Mouse (Mus musculus) MEL (cell line): ENCODE measurements at regions not wholly inside any gene's neighbourhood (a gene's known extent, or its start where the extent isn't known, plus 50 kb on each side); places are given as distances from the start of the nearest gene placed in this dataset.

Source experiments
- BHLHE40 ChIP-seq: IDR thresholded peaks from 2 replicates; pipeline ENCODE4 v1.6.1; 2012; ENCODE audit warnings: low read depth, mild to moderate bottlenecking, inconsistent platforms, low read length, improper control_type of control experiment, borderline replicate concordance
- CHD1 ChIP-seq: IDR thresholded peaks from 2 replicates; pipeline ENCODE4 v1.6.1; 2012; ENCODE audit warnings: low read depth, mild to moderate bottlenecking, inconsistent platforms, low read length, improper control_type of control experiment
- CTCF ChIP-seq, 3 experiments: IDR thresholded peaks in 2 of 3; conservative IDR thresholded peaks in 1 of 3; 2 replicates each; pipeline ENCODE4 v1.5.1; 2011 to 2012; ENCODE audit warnings: low read length in 3 of 3, low read depth in 2 of 3, mild to moderate bottlenecking in 2 of 3, improper control_type of control experiment in 1 of 3, inconsistent platforms in 1 of 3, mixed read lengths in 1 of 3, moderate library complexity in 1 of 3; ENCODE audit not compliant: control insufficient read depth in 1 of 3, insufficient read depth in 1 of 3, poor library complexity in 1 of 3, severe bottlenecking in 1 of 3
- GABPA ChIP-seq: IDR thresholded peaks from 2 replicates; pipeline ENCODE4 v1.6.1; 2012; ENCODE audit warnings: low read depth, mild to moderate bottlenecking, inconsistent platforms, low read length, improper control_type of control experiment, moderate library complexity
- HCFC1 ChIP-seq: IDR thresholded peaks from 2 replicates; pipeline ENCODE4 v1.6.1; 2012; ENCODE audit warnings: low read depth, mild to moderate bottlenecking, inconsistent platforms, low read length, improper control_type of control experiment, moderate library complexity
- MAFK ChIP-seq: IDR thresholded peaks from 2 replicates; pipeline ENCODE4 v1.6.1; 2011; ENCODE audit warnings: low read depth, mild to moderate bottlenecking, low read length, improper control_type of control experiment, borderline replicate concordance
- NELFE ChIP-seq: IDR thresholded peaks from 2 replicates; pipeline ENCODE4 v1.6.1; 2011; ENCODE audit warnings: low read depth, low read length, improper control_type of control experiment
- POLR2A ChIP-seq, 2 experiments: IDR thresholded peaks; 2 replicates each; pipeline ENCODE4 v1.6.1; 2011 to 2012; ENCODE audit warnings: low read length in 2 of 2, mild to moderate bottlenecking in 2 of 2, control low read depth in 1 of 2, improper control_type of control experiment in 1 of 2, low read depth in 1 of 2, moderate library complexity in 1 of 2; ENCODE audit not compliant: control insufficient read depth in 1 of 2, insufficient read depth in 1 of 2, poor library complexity in 1 of 2
- TAL1 ChIP-seq: IDR thresholded peaks from 2 replicates; pipeline ENCODE4 v1.6.1; 2012; ENCODE audit warnings: mild to moderate bottlenecking, inconsistent platforms, low read length, moderate library complexity, mixed read lengths
- TBP ChIP-seq: IDR thresholded peaks from 2 replicates; pipeline ENCODE4 v1.8.0; 2011; ENCODE audit warnings: low read depth, low read length, improper control_type of control experiment
- TCF12 ChIP-seq: IDR thresholded peaks from 2 replicates; pipeline ENCODE4 v1.6.1; 2014; ENCODE audit warnings: low read depth, mild to moderate bottlenecking, inconsistent platforms, low read length, improper control_type of control experiment, moderate library complexity
- UBTF ChIP-seq: IDR thresholded peaks from 2 replicates; pipeline ENCODE4 v1.6.1; 2012; ENCODE audit warnings: low read depth, mild to moderate bottlenecking, inconsistent platforms, low read length, improper control_type of control experiment, moderate library complexity, borderline replicate concordance; ENCODE audit not compliant: insufficient read depth

DNA sequence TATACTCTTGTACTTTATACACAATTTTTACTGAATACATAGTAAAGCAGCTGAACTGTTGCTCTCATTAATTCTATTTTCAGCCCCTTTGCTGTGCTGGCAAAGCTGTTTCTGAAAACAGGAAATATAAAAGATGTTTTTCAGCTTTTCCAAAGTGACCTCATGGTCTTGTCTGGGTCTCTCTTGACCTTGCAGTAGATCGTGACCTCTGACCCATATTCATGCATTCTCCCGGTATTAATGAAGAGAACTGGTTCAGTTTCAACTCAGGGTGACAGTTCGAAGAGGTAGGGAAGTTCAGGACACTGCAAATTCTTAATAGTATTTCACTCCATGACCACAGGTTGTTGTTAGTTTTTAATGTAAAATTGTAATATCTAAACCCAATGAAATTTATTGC lies 56.7 kb upstream of the Ankrd50 start:
- TF ChIP-seq UBTF = no peak
- no peak for TF ChIP-seq POLR2A (IDR thresholded peaks at IDR 0.05; ENCODE audit: control insufficient read depth in 1 of 2, insufficient read depth in 1 of 2, low read depth in 1 of 2, low read length in 2 of 2, poor library complexity in 1 of 2)
- TF ChIP-seq CTCF (IDR thresholded peaks at IDR 0.05 in 2 of 3, conservative IDR thresholded peaks at IDR 0.05 in 1 of 3; ENCODE audit: control insufficient read depth in 1 of 3, insufficient read depth in 1 of 3, low read depth in 2 of 3, low read length in 3 of 3, poor library complexity in 1 of 3, severe bottlenecking in 1 of 3) = no peak
- no peak for TF ChIP-seq TAL1
- no peak for TF ChIP-seq GABPA
- TF ChIP-seq TCF12 = no peak
- no peak for TF ChIP-seq CHD1
- TF ChIP-seq MAFK = no peak
- TF ChIP-seq HCFC1 = no peak
- TF ChIP-seq NELFE = no peak
- no peak for TF ChIP-seq BHLHE40
- TF ChIP-seq TBP = no peak
